Mouse (Mus musculus) neural tube, embryonic 15.5 days (tissue): ENCODE measurements around the gene 1810049J17Rik. TPM values are rescaled to one million over a fixed set of nuclear protein-coding genes. Genes with fewer than 3 reads are reported as not detected.
"Not testable (repeated sequence)": the region's sequence is repeated elsewhere in the genome, so short reads cannot be mapped to it uniquely, and the experiment has no call there.

Experiments
- ATAC-seq: fragments of 200-750 bp; cut with Nextera tagmentation; 2 replicates; pipeline ENCODE4 v1.8.0; 2017; ENCODE audit warnings: mild to moderate bottlenecking, moderate TSS enrichment, moderate library complexity; ENCODE audit not compliant: low FRiP score
- H3K27ac ChIP-seq: fragments of 300-500 bp; sonication (generic); replicated peaks from 2 replicates; pipeline ENCODE4 v1.5.1; 2015; ENCODE audit warnings: mild to moderate bottlenecking, inconsistent platforms
- H3K27me3 ChIP-seq: fragments of 300-500 bp; sonication (generic); replicated peaks from 2 replicates; pipeline ENCODE4 v1.6.1; 2015; ENCODE audit warnings: inconsistent platforms
- H3K36me3 ChIP-seq: fragments of 300-500 bp; sonication (generic); 2 replicates; pipeline ENCODE4 v1.6.1; 2015; ENCODE audit warnings: inconsistent platforms
- H3K4me1 ChIP-seq: fragments of 300-500 bp; sonication (generic); 2 replicates; pipeline ENCODE4 v1.6.1; 2015; ENCODE audit warnings: inconsistent platforms
- H3K4me2 ChIP-seq: fragments of 300-500 bp; sonication (generic); 2 replicates; pipeline ENCODE4 v1.6.1; 2015; ENCODE audit warnings: inconsistent platforms, mild to moderate bottlenecking, moderate library complexity
- H3K4me3 ChIP-seq: fragments of 300-500 bp; sonication (generic); replicated peaks from 2 replicates; pipeline ENCODE4 v1.5.1; 2015; ENCODE audit warnings: mild to moderate bottlenecking, inconsistent platforms
- H3K9ac ChIP-seq: fragments of 300-500 bp; sonication (generic); replicated peaks from 2 replicates; pipeline ENCODE4 v1.6.1; 2015; ENCODE audit warnings: mild to moderate bottlenecking, inconsistent platforms
- H3K9me3 ChIP-seq: fragments of 300-500 bp; sonication (generic); replicated peaks from 2 replicates; pipeline ENCODE4 v1.6.1; 2016; ENCODE audit warnings: inconsistent platforms
- WGBS: fragments of 180-500 bp; shearing (Covaris S2); methylation state at CpG from one replicate; pipeline ENCODE4 v1.1.7; 2015; ENCODE audit warnings: mixed read lengths; 5-methylcytosine and 5-hydroxymethylcytosine counted together
- polyA plus RNA-seq: library from polyadenylated mRNA; unstranded; fragments of >200 nt; fragmentation: Nextera tagmentation; extraction: Ambion mirVana; gene quantifications from 2 replicates; pipeline ENCODE4 v1.2.1, GENCODE M21; 2015

The 1810049J17Rik gene
- polyA plus RNA-seq: 0.47 TPM in 1 of 2 replicates, not detected in the other

- Histone ChIP-seq H3K27me3 (peaks cover 3% of the 10 kb centered on the region; the same call in 1 of the 2 replicates), H3K27ac (peak within 1 kb of the TSS; percentile 95), H3K36me3 (no peaks in the 10 kb centered on the region), H3K4me3 (peak within 1 kb of the TSS; percentile 99), H3K4me2 (peak within 1 kb of the TSS; percentile 78), H3K9ac (peak within 1 kb of the TSS; percentile 94), H3K4me1 (peaks cover 43% of the 10 kb centered on the region), H3K9me3 (no peaks in the 10 kb centered on the region)
- peak; percentile 48 for ATAC-seq
- under 1% methylated on average over 61 of the region's 70 CpGs for WGBS
Measured at GRCm38 (mm10) chr15:12321788-12322621, at the start of gene 1810049J17Rik. Gene 1810049J17Rik (minus strand): TSS chr15:12321899.

- no peak overlapping the region for H3K4me3 ChIP-seq
- peak overlapping the region; percentile 39; the same call in 1 of the 2 replicates for H3K27ac ChIP-seq
- whole genome bisulfite sequencing: 10% methylated on average over 8 of the region's 8 CpGs
- peak; percentile 77 for ATAC-seq
- no peak overlapping the region for H3K9ac ChIP-seq
- 0 out of 2 replicates have a peak, but pooled peaks cover 3% of the 10 kb centered on the region for H3K27me3 ChIP-seq
- H3K4me2 ChIP-seq: no peak overlapping the region
- no peaks in the 10 kb centered on the region for H3K36me3 ChIP-seq
- peaks cover 27% of the 10 kb centered on the region for H3K4me1 ChIP-seq
- no peaks in the 10 kb centered on the region for H3K9me3 ChIP-seq
Measured at GRCm38 (mm10) chr15:12371183-12371582, 49.5 kb upstream of the 1810049J17Rik start.

- Histone ChIP-seq H3K27ac (no peak overlapping the region), H3K4me1 (peaks cover 32% of the 10 kb centered on the region), H3K9ac (no peak overlapping the region), H3K9me3 (no peaks in the 10 kb centered on the region), H3K36me3 (no peaks in the 10 kb centered on the region), H3K4me3 (no peak overlapping the region), H3K4me2 (no peak overlapping the region), H3K27me3 (0 out of 2 replicates have a peak, but pooled peaks cover 3% of the 10 kb centered on the region)
- no peak for ATAC-seq
- WGBS: 98% methylated on average over 3 of the region's 3 CpGs
Measured at GRCm38 (mm10) chr15:12370096-12370495, 48.4 kb upstream of the 1810049J17Rik start.

- no peaks in the 10 kb centered on the region for H3K27me3 ChIP-seq
- no peak overlapping the region for H3K4me2 ChIP-seq
- H3K4me1 ChIP-seq: peaks cover 33% of the 10 kb centered on the region
- no peak overlapping the region for H3K9ac ChIP-seq
- no peak overlapping the region for H3K27ac ChIP-seq
- 86% methylated on average over 4 of the region's 4 CpGs for WGBS
- ATAC-seq: no peak
- no peaks in the 10 kb centered on the region for H3K9me3 ChIP-seq
- no peaks in the 10 kb centered on the region for H3K36me3 ChIP-seq
- no peak overlapping the region for H3K4me3 ChIP-seq
Measured at GRCm38 (mm10) chr15:12368850-12369249, 47.2 kb upstream of the 1810049J17Rik start.

GRCm38 (mm10) chr15:12368357-12368756 is 46.7 kb upstream of the 1810049J17Rik start:
- Histone ChIP-seq H3K36me3 (no peaks in the 10 kb centered on the region), H3K9me3 (no peaks in the 10 kb centered on the region), H3K4me2 (no peak overlapping the region), H3K9ac (no peak overlapping the region), H3K27ac (no peak overlapping the region), H3K4me3 (no peak overlapping the region), H3K4me1 (peaks cover 33% of the 10 kb centered on the region), H3K27me3 (no peaks in the 10 kb centered on the region)
- ATAC-seq: no peak
- 39% methylated on average over 11 of the region's 11 CpGs for WGBS

- peaks cover 33% of the 10 kb centered on the region for H3K4me1 ChIP-seq
- no peak overlapping the region for H3K4me2 ChIP-seq
- H3K4me3 ChIP-seq: no peak overlapping the region
- H3K9me3 ChIP-seq: no peaks in the 10 kb centered on the region
- no peak overlapping the region for H3K9ac ChIP-seq
- 57% methylated on average over 13 of the region's 13 CpGs for WGBS
- ATAC-seq: no peak
- no peaks in the 10 kb centered on the region for H3K36me3 ChIP-seq
- H3K27me3 ChIP-seq: no peaks in the 10 kb centered on the region
- H3K27ac ChIP-seq: no peak overlapping the region; the same call in 1 of the 2 replicates
Measured at GRCm38 (mm10) chr15:12367306-12368080, 45.8 kb upstream of the 1810049J17Rik start.

- not testable (repeated sequence) for ATAC-seq, H3K9ac ChIP-seq, H3K27me3 ChIP-seq, H3K4me3 ChIP-seq, H3K36me3 ChIP-seq, H3K4me2 ChIP-seq, H3K9me3 ChIP-seq
- H3K27ac ChIP-seq: peak overlapping the region; percentile 82
- WGBS: 82% methylated on average over 11 of the region's 11 CpGs
- H3K4me1 ChIP-seq: peaks cover 33% of the 10 kb centered on the region
Measured at GRCm38 (mm10) chr15:12366580-12367305, 45.0 kb upstream of the 1810049J17Rik start.

GRCm38 (mm10) chr15:12366072-12366469 is 44.4 kb upstream of the 1810049J17Rik start:
- 13% methylated on average over 3 of the region's 3 CpGs for WGBS

GRCm38 (mm10) chr15:12365416-12366071 is 43.8 kb upstream of the 1810049J17Rik start:
- Histone ChIP-seq H3K9ac (no peak overlapping the region), H3K4me3 (no peak overlapping the region), H3K27me3 (no peaks in the 10 kb centered on the region), H3K4me2 (no peak overlapping the region), H3K9me3 (no peaks in the 10 kb centered on the region), H3K27ac (peak overlapping the region; percentile 82), H3K4me1 (peaks cover 29% of the 10 kb centered on the region), H3K36me3 (no peaks in the 10 kb centered on the region; the same call in 1 of the 2 replicates)
- WGBS: 59% methylated on average over 15 of the region's 15 CpGs
- ATAC-seq: peak; percentile 1; the same call in 1 of the 2 replicates

More at GRCm38 (mm10) chr15:12366072-12366469, 44.4 kb upstream of the 1810049J17Rik start:
- no peaks in the 10 kb centered on the region for H3K27me3 ChIP-seq
- H3K4me2 ChIP-seq: peak overlapping the region; percentile 13; the same call in 1 of the 2 replicates
- H3K27ac ChIP-seq: peak overlapping the region; percentile 82
- H3K4me3 ChIP-seq: no peak overlapping the region
- H3K4me1 ChIP-seq: peaks cover 29% of the 10 kb centered on the region
- no peak overlapping the region for H3K9ac ChIP-seq
- no peaks in the 10 kb centered on the region for H3K9me3 ChIP-seq
- peak; percentile 87 for ATAC-seq
- H3K36me3 ChIP-seq: no peaks in the 10 kb centered on the region; the same call in 1 of the 2 replicates

- no peak overlapping the region for H3K4me2 ChIP-seq
- H3K36me3 ChIP-seq: no peaks in the 10 kb centered on the region; the same call in 1 of the 2 replicates
- H3K4me3 ChIP-seq: no peak overlapping the region
- no peak for ATAC-seq
- H3K9ac ChIP-seq: no peak overlapping the region
- no peaks in the 10 kb centered on the region for H3K27me3 ChIP-seq
- H3K4me1 ChIP-seq: peaks cover 29% of the 10 kb centered on the region
- WGBS: 89% methylated on average over 4 of the region's 4 CpGs
- H3K27ac ChIP-seq: no peak overlapping the region
- no peaks in the 10 kb centered on the region for H3K9me3 ChIP-seq
Measured at GRCm38 (mm10) chr15:12364096-12364495, 42.4 kb upstream of the 1810049J17Rik start.

- 86% methylated on average over 6 of the region's 6 CpGs for WGBS
- H3K9ac ChIP-seq: no peak overlapping the region
- H3K9me3 ChIP-seq: no peaks in the 10 kb centered on the region
- H3K27me3 ChIP-seq: no peaks in the 10 kb centered on the region
- no peak overlapping the region for H3K4me3 ChIP-seq
- H3K36me3 ChIP-seq: no peaks in the 10 kb centered on the region; the same call in 1 of the 2 replicates
- H3K4me2 ChIP-seq: no peak overlapping the region
- H3K4me1 ChIP-seq: peaks cover 24% of the 10 kb centered on the region
- H3K27ac ChIP-seq: no peak overlapping the region
- no peak for ATAC-seq
Measured at GRCm38 (mm10) chr15:12362701-12363040, 41.0 kb upstream of the 1810049J17Rik start.
